Mouse (Mus musculus) testis, adult 2 months (tissue): Measurements from ENCODE around the gene Cplx3. TPM values are rescaled to one million over a fixed set of nuclear protein-coding genes. Genes with fewer than 3 reads are reported as not detected.

Source experiments
- H3K27ac ChIP-seq: fragments of 200-500 bp; 2 replicates; pipeline ENCODE4 v1.5.1; 2012; ENCODE audit warnings: low read depth, low read length; ENCODE audit not compliant: control insufficient read depth, insufficient read depth
- H3K27me3 ChIP-seq: fragments of 200-500 bp; 2 replicates; pipeline ENCODE4 v1.6.1; 2012; ENCODE audit warnings: mild to moderate bottlenecking, low read length, moderate library complexity; ENCODE audit not compliant: control insufficient read depth, insufficient read depth
- H3K36me3 ChIP-seq: fragments of 200-500 bp; 2 replicates; pipeline ENCODE4 v1.6.1; 2012; ENCODE audit warnings: mild to moderate bottlenecking, low read length; ENCODE audit not compliant: control insufficient read depth, insufficient read depth
- H3K4me1 ChIP-seq: fragments of 200-500 bp; 2 replicates; pipeline ENCODE4 v1.6.1; 2012; ENCODE audit warnings: low read length; ENCODE audit not compliant: control insufficient read depth, insufficient read depth
- H3K4me3 ChIP-seq: fragments of 200-500 bp; 2 replicates; pipeline ENCODE4 v1.5.1; 2012; ENCODE audit warnings: low read depth, mild to moderate bottlenecking, low read length, moderate library complexity, mixed read lengths; ENCODE audit not compliant: control insufficient read depth
- CTCF ChIP-seq: fragments of 200-500 bp; IDR thresholded peaks from 2 replicates; pipeline ENCODE4 v1.5.1; 2012; ENCODE audit warnings: low read depth, mild to moderate bottlenecking, inconsistent platforms, low read length, moderate library complexity; ENCODE audit not compliant: control insufficient read depth, insufficient read depth, insufficient replicate concordance
- POLR2A ChIP-seq: fragments of 200-500 bp; IDR thresholded peaks from 2 replicates; pipeline ENCODE4 v1.6.1; 2012; ENCODE audit warnings: low read depth, mild to moderate bottlenecking, inconsistent platforms, low read length, moderate library complexity; ENCODE audit not compliant: control insufficient read depth
- polyA plus RNA-seq: library from polyadenylated mRNA; depleted of rRNA; stranded (reverse); fragments of >200 nt; gene quantifications from 2 replicates; pipeline ENCODE4 v1.2.3, GENCODE M21; 2012

The Cplx3 gene
- polyA plus RNA-seq, 1 experiment: 0.16 TPM

DNA sequence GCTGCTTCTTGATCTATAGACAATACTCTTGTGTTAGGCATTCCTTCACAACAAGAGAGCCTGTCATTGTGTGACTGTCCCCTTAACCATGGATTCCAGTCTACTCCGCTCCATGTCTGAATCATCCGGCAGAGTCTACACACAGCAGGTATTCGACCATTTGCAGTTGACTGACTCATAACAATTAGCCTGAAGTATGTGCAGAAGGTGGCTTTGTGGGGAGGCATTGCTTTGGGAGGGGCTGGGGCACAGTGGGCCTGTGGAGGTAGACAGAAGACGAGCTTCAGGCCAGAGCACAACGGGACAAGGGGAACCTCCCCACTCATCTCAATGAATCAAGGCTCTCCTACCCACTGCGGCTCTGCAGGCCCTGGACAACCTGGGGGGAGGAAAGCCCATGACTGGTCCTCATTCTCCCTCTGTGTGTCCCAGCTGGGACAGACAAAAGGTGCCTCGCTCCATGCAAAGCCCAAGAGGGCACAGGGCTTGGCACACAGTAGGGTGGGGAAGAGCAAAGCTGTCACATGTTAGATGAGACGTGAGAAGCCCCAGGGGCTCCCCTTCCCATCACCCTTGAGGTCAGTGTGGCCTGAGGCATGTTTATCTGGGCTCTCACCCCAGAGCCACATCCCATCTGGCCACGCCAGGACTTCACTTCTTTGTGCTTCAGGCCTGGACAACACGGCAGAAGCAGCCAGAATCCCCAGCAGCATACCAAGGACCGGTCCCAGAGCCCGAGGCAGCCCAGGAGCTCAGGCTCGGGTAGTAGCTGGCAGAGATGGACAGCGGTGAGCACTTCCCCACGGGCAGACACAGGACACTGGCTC, 19.8 kb upstream of the Cplx3 start:
- no peak overlapping the region for H3K27ac ChIP-seq
- no peaks in the 10 kb centered on the region; the same call in 1 of the 2 replicates for H3K4me1 ChIP-seq
- H3K36me3 ChIP-seq: no peaks in the 10 kb centered on the region
- TF ChIP-seq CTCF (no peak), POLR2A (no peak)
- H3K27me3 ChIP-seq: no peaks in the 10 kb centered on the region
- H3K4me3 ChIP-seq: no peak overlapping the region

DNA sequence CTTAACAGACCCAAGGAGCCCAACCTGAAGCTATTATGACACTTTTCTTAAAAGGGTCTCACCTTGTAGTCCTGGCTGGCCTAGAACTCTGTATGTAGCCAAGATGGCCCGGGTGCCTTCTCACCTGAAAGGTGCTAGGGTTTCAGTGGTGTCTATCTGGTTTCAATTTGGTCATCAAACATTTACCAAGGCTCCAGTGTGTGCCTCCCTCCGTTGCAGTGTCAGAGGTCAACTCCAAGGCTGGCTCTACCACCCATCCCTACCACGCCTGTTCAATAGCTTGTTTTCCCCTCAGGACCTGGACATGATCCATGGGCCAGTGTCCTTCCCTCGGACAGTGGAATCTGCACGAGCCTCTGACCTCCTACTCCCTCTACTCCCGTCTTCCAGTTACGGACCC, 18.2 kb upstream of the Cplx3 start:
- no peak for TF ChIP-seq CTCF
- no peak for TF ChIP-seq POLR2A
- no peaks in the 10 kb centered on the region for H3K36me3 ChIP-seq
- H3K4me3 ChIP-seq: no peak overlapping the region
- no peaks in the 10 kb centered on the region for H3K27me3 ChIP-seq
- no peaks in the 10 kb centered on the region; the same call in 1 of the 2 replicates for H3K4me1 ChIP-seq
- H3K27ac ChIP-seq: no peak overlapping the region

DNA sequence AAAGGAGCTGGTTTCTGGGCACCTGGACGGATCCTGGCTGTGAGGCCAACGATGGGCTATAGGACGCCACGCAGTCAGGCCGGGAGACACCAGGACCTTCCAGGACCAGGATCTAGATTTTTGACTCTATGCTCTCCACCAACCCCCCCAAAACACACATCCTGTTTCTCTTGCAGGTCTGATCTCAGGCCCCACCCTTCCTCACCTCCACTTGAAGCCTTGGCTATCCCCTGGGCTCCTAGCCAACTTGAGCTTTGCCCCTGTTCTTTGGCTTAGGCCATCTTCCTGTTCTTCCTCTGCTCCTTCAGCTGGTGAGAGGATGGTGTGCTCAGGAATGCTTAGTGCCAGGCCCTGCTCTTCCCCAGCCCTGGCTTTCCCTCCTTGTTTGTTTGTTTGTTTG, 14.6 kb upstream of the Cplx3 start, which contains the start of gene Lman1l:
Lman1l (minus strand) TSS at position 101 of the 400 bp plus-strand sequence.
- H3K27ac ChIP-seq: no peak within 1 kb of the TSS
- no peaks in the 10 kb centered on the region for H3K27me3 ChIP-seq
- TF ChIP-seq POLR2A (no peak), CTCF (no peak)
- H3K36me3 ChIP-seq: no peaks in the 10 kb centered on the region
- no peak within 1 kb of the TSS for H3K4me3 ChIP-seq
- no peaks in the 10 kb centered on the region for H3K4me1 ChIP-seq

DNA sequence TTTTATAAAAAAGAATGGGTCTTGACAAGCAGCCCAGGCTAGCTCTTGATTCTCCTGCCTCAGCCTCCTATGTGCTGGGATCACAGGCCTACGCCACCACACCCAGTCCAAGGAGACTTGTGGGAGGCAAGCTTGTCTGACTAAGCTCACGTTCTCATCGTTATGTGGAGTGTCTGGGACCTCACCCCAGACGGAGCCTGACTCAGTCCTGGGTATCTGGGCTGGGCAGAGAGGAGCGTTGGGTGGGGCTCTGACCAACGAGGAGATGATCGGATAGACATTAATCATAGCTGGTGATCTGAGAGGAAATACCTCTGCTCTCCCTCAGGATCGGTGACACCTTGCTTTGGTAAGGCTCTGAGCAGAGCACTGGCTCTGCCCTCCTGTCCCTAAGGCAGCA, 12.8 kb upstream of the Cplx3 start:
- no peak overlapping the region for H3K4me3 ChIP-seq
- H3K27me3 ChIP-seq: no peaks in the 10 kb centered on the region
- H3K4me1 ChIP-seq: no peaks in the 10 kb centered on the region
- no peak for TF ChIP-seq POLR2A
- TF ChIP-seq CTCF: no peak
- no peaks in the 10 kb centered on the region for H3K36me3 ChIP-seq
- H3K27ac ChIP-seq: no peak overlapping the region

DNA sequence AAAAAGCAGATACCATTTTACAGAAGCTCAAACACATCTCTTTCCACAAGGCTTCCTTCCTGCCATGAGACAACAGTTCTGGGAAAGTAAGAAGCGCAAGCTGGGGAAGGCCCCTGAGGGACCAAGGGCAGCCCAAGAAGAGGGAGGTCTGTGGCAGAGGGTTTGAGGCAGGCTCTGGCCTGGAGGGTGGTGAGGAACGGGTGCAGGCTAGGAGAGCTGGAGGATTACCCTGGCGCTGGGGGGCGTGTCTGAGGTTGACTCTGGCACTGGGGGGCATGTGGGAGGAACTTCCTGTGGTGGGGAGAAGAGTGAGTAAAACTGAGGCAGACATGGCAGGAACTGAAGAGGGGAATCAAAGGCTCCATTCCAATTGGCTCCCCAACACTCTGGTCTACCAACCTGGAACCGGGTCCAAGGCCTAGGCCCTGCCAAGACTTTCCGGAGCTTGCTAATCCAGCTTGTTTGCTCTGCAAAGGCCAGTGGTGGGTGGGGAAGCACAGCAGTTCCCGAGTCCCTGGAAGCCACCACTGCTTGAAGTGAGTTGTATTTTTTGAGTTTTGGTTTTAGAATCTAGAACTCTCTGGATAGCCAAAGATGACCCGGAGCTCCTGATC, 11.6 kb upstream of the Cplx3 start:
- Histone ChIP-seq H3K27ac (no peak overlapping the region), H3K4me3 (no peak overlapping the region), H3K4me1 (no peaks in the 10 kb centered on the region), H3K36me3 (no peaks in the 10 kb centered on the region), H3K27me3 (no peaks in the 10 kb centered on the region)
- TF ChIP-seq CTCF (no peak), POLR2A (no peak)

DNA sequence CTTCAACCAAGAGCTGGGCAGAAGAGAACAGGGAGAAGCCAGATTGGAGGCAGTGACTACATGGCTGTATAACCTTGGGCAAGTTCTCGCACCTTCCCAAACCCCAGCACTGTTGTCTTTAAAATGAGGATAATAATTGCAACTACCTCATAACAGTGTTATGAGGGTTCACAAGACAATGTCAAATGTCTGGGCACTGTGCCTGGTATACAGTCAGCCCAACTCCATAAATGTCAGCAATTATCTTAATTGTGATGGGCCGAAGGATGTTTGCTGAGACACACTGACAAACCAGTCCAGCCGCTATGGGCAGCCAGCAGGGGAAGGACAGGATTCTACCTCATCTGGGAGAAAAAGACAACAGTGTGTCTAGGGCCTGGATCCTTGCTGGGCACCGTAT, 8.7 kb upstream of the Cplx3 start:
- Histone ChIP-seq H3K4me3 (no peak overlapping the region), H3K4me1 (no peaks in the 10 kb centered on the region), H3K36me3 (no peaks in the 10 kb centered on the region), H3K27me3 (no peaks in the 10 kb centered on the region), H3K27ac (no peak overlapping the region)
- TF ChIP-seq POLR2A (no peak), CTCF (no peak)

DNA sequence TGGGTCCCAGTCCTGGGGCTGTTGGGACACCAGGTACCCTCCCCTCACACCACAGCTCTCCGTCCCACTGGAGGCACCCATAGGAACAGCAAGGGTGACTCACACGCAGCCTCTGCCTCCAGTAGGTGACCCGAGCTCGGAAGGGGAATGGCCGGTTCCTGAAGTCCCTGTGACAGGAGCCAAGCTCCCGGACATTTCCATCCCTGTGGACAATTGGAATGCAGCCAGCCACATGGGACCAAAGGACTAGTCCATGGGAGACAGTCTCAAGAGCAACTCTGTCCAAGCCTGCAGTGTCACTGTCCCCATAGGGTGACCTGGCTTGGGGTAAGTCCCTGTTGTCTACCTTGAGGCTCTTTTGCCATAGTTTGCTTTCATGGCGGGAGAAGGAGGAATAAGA, 7.9 kb upstream of the Cplx3 start:
- H3K4me1 ChIP-seq: no peaks in the 10 kb centered on the region
- H3K4me3 ChIP-seq: no peak overlapping the region
- no peaks in the 10 kb centered on the region for H3K27me3 ChIP-seq
- no peaks in the 10 kb centered on the region for H3K36me3 ChIP-seq
- TF ChIP-seq POLR2A (no peak), CTCF (no peak)
- H3K27ac ChIP-seq: no peak overlapping the region
